Mouse (Mus musculus) cerebellum, adult 2 months (tissue): Measurements from ENCODE around the gene Nr1h2. TPM values are rescaled to one million over a fixed set of nuclear protein-coding genes. Genes with fewer than 3 reads are reported as not detected.

ENCODE experiments used
- DNase-seq, 2 experiments: peaks; one replicate each; pipeline ENCODE4 v3.0.0; 2021
- H3K27ac ChIP-seq: fragments of 200-500 bp; 2 replicates; pipeline ENCODE4 v1.5.1; 2012; ENCODE audit warnings: low read length, control low read depth, inconsistent platforms; ENCODE audit not compliant: insufficient read depth
- H3K27me3 ChIP-seq: fragments of 200-500 bp; 2 replicates; pipeline ENCODE4 v1.6.1; 2012; ENCODE audit warnings: inconsistent platforms, mild to moderate bottlenecking, low read length, moderate library complexity; ENCODE audit not compliant: control insufficient read depth, insufficient read depth
- H3K4me1 ChIP-seq: fragments of 200-500 bp; 2 replicates; pipeline ENCODE4 v1.6.1; 2011; ENCODE audit warnings: low read length; ENCODE audit not compliant: control insufficient read depth, insufficient read depth
- H3K4me3 ChIP-seq: fragments of 200-500 bp; replicated peaks from 2 replicates; pipeline ENCODE3; 2011; ENCODE audit warnings: mild to moderate bottlenecking, low read depth, low read length, control low read depth; ENCODE audit not compliant: insufficient read depth
- CTCF ChIP-seq: fragments of 200-500 bp; IDR thresholded peaks from 2 replicates; pipeline ENCODE4 v1.5.1; 2011; ENCODE audit warnings: low read depth, mild to moderate bottlenecking, control low read depth, low read length, moderate library complexity, borderline replicate concordance; ENCODE audit not compliant: insufficient read depth
- POLR2A ChIP-seq: fragments of 200-500 bp; IDR thresholded peaks from 2 replicates; pipeline ENCODE4 v1.6.1; 2011; ENCODE audit warnings: low read length, control low read depth, borderline replicate concordance; ENCODE audit not compliant: insufficient read depth
- WGBS: fragments of 180-500 bp; shearing (Covaris S2); methylation state at CpG from one replicate; pipeline ENCODE4 v1.1.7; 2018; 5-methylcytosine and 5-hydroxymethylcytosine counted together
- polyA plus RNA-seq: library from polyadenylated mRNA; depleted of rRNA; stranded (reverse); fragments of >200 nt; gene quantifications from 2 replicates; pipeline ENCODE4 v1.2.3, GENCODE M21; 2012; rRNA removed

Nr1h2 gene
- polyA plus RNA-seq, 1 experiment: 106 TPM

DNA sequence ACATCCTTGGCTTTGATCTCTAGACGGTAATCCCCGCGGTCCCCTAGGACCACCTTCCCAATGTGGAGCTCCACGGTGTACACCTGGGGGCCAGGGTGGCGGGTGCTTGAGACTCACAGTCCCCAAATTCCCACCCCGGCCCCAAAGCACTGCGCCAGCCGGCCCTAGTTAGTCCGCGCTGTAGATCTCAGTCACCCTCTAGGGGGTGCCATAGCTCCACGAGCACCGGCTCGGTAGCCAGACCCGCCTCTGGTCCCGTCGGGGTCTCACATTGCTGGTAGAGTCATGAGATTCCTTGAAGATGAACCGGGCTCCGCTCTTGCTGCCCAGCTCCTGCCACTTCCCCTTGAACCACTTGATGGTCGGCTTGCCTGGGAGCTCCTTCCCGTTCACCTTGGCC lies 32.0 kb downstream of the Nr1h2 start:
- no peaks in the 10 kb centered on the region for H3K27me3 ChIP-seq
- no peak overlapping the region for H3K27ac ChIP-seq
- WGBS: 3% methylated on average over 20 of the region's 20 CpGs
- TF ChIP-seq POLR2A (no peak), CTCF (peak; percentile 75)
- H3K4me3 ChIP-seq: peak overlapping the region; percentile 16
- DNase-seq: peak; percentile 62 to 74
- no peaks in the 10 kb centered on the region for H3K4me1 ChIP-seq

- WGBS: 67% methylated on average over 3 of the region's 3 CpGs
Observed at GRCm38 (mm10) chr7:44520990-44521389, 32.8 kb downstream of the Nr1h2 start.

DNA sequence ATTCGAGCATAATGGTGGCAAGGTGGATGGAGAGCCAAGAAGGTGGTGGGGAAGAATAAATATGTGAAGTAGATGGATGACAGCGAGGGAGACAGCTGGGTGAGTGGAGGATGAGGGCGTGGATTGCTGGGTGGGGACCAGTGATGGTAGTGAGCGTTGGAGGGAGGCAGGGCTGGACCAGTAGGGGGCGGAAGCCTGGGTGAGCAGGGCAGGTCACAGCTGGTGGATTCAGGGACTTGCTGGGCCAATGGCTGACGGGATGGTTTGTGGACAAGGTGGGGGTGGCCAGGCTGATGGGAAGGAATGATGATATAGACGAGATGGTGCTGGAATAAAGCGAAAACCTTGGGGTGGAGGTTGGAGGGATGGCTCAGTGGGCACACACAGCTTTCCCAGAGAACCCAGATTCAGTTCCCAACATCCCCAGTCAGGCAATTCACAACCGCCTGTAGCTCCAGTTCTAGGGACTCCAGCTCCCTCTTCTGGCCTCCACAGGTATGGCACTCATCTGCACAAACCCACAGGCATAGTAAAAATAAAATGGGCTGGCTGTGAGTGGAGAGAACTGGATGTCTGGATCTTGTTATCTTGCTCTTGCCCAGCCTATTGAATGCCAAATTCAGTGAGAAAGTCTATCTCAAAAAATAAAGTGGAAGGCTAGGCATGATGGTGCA lies 34.4 kb downstream of the Nr1h2 start:
- TF ChIP-seq CTCF (peak; percentile 18; the same call in 1 of the 2 replicates), POLR2A (no peak)
- H3K27me3 ChIP-seq: no peaks in the 10 kb centered on the region
- no peak overlapping the region for H3K4me3 ChIP-seq
- H3K27ac ChIP-seq: no peak overlapping the region
- H3K4me1 ChIP-seq: no peaks in the 10 kb centered on the region
- no peak for DNase-seq
- WGBS: 69% methylated on average over 9 of the region's 9 CpGs

More at GRCm38 (mm10) chr7:44520990-44521389, 32.8 kb downstream of the Nr1h2 start:
- no peak for DNase-seq
- Histone ChIP-seq H3K27me3 (no peaks in the 10 kb centered on the region), H3K4me3 (no peak overlapping the region), H3K27ac (no peak overlapping the region), H3K4me1 (no peaks in the 10 kb centered on the region)
- TF ChIP-seq CTCF (no peak), POLR2A (no peak)

DNA sequence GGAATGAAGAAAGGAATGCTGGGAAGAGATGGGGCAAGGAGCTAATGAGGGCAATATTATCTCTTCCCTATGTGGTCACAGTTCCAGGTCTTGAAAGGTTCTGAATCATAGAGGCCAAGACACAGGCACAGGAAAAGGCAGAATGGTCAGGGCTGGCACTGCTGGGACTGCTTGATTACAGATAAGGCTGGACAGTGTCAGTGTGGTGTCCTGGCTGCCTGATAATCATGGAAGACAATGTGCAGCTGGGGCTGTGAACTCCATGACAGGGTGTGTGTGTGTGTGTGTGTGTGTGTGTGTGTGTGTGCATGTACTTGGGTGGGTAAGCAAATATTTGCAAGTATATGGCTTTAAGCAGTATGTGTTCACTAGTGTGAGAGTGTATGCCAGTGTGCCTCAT lies 46.3 kb downstream of the Nr1h2 start:
- no peaks in the 10 kb centered on the region for H3K27me3 ChIP-seq
- H3K4me1 ChIP-seq: no peaks in the 10 kb centered on the region
- no peak overlapping the region for H3K4me3 ChIP-seq
- DNase-seq: no peak
- TF ChIP-seq CTCF (no peak), POLR2A (no peak)
- no peak overlapping the region for H3K27ac ChIP-seq

- Histone ChIP-seq H3K27me3 (no peaks in the 10 kb centered on the region), H3K4me3 (no peak overlapping the region), H3K27ac (no peak overlapping the region), H3K4me1 (no peaks in the 10 kb centered on the region)
- WGBS: 33% methylated on average over 5 of the region's 5 CpGs
- DNase-seq: peak; percentile 69 to 77
- TF ChIP-seq POLR2A (no peak), CTCF (peak; percentile 79)
Observed at GRCm38 (mm10) chr7:44501563-44502115, 52.1 kb downstream of the Nr1h2 start.

DNA sequence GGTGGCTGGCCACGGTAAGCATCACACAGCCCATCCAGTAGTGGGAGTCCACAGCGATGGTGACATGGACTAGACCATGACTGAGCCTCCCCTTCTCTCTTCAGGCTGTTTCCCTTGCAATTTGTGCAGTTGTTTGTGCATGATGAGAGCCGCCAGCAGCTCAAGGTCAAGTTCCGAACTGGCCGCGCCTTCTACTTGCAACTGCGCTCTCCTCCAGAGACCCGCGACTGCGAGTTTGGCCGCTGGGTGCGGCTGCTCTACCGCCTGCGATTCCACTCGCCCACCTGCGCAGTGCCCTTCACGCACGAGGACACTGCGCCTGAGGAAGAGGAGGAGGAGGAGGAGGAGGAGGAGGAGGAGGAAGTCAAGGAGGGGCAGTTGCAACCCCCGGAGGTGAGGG lies 53.7 kb downstream of the Nr1h2 start:
- no peak for TF ChIP-seq CTCF
- no peak for TF ChIP-seq POLR2A
- peak in 1 of 2 experiments; percentile 13 for DNase-seq
- Histone ChIP-seq H3K27me3 (no peaks in the 10 kb centered on the region), H3K4me3 (no peak overlapping the region), H3K27ac (no peak overlapping the region), H3K4me1 (peaks cover 5% of the 10 kb centered on the region; the same call in 1 of the 2 replicates)
- WGBS: 67% methylated on average over 20 of the region's 20 CpGs

Other genes with a start within 250 kb of the Nr1h2 start
- 2.4 and 3.0 TPM in 2 replicates for gene Clec11a, start 247.0 kb downstream of the Nr1h2 start, polyA plus RNA-seq
- 51.4 and 60.7 TPM in 2 replicates for gene Shank1, start 243.7 kb downstream of the Nr1h2 start, polyA plus RNA-seq
- gene Syt3, start 169.8 kb downstream of the Nr1h2 start, polyA plus RNA-seq: 125 and 130 TPM in 2 replicates
- gene 1700008O03Rik, start 168.1 kb downstream of the Nr1h2 start, polyA plus RNA-seq: 3.1 and 3.8 TPM in 2 replicates
- 190 and 214 TPM in 2 replicates for gene Lrrc4b, start 124.9 kb downstream of the Nr1h2 start, polyA plus RNA-seq
- gene Aspdh, start 88.6 kb downstream of the Nr1h2 start, polyA plus RNA-seq: 9.3 and 10.2 TPM in 2 replicates
- gene Josd2, start 86.0 kb downstream of the Nr1h2 start, polyA plus RNA-seq: 273 and 294 TPM in 2 replicates
- 302 and 309 TPM in 2 replicates for gene Emc10, start 57.4 kb downstream of the Nr1h2 start, polyA plus RNA-seq
- gene Fam71e1, start 57.4 kb downstream of the Nr1h2 start, polyA plus RNA-seq: 32.6 and 34.0 TPM in 2 replicates
- gene Mybpc2, start 29.3 kb downstream of the Nr1h2 start, polyA plus RNA-seq: 0.14 and 0.18 TPM in 2 replicates
- 0.16 and 0.19 TPM in 2 replicates for gene Spib, start 21.9 kb downstream of the Nr1h2 start, polyA plus RNA-seq
- gene Pold1, start 5.1 kb downstream of the Nr1h2 start, polyA plus RNA-seq: 21.6 and 25.1 TPM in 2 replicates
- gene Napsa, start 18.4 kb upstream of the Nr1h2 start, polyA plus RNA-seq: 0.26 and 0.43 TPM in 2 replicates
- gene Kcnc3, start 36.7 kb upstream of the Nr1h2 start, polyA plus RNA-seq: 368 and 423 TPM in 2 replicates
- 54.9 and 56.2 TPM in 2 replicates for gene Myh14, start 116.9 kb upstream of the Nr1h2 start, polyA plus RNA-seq
- not detected in 2 replicates for gene Izumo2, start 154.8 kb upstream of the Nr1h2 start, polyA plus RNA-seq
- gene Vrk3, start 194.5 kb upstream of the Nr1h2 start, polyA plus RNA-seq: 37.4 and 39.1 TPM in 2 replicates
- gene Zfp473, start 197.1 kb upstream of the Nr1h2 start, polyA plus RNA-seq: 0.71 and 0.79 TPM in 2 replicates